Mouse (Mus musculus): ENCODE data around the gene Slit1.

Slit1 gene

DNA sequence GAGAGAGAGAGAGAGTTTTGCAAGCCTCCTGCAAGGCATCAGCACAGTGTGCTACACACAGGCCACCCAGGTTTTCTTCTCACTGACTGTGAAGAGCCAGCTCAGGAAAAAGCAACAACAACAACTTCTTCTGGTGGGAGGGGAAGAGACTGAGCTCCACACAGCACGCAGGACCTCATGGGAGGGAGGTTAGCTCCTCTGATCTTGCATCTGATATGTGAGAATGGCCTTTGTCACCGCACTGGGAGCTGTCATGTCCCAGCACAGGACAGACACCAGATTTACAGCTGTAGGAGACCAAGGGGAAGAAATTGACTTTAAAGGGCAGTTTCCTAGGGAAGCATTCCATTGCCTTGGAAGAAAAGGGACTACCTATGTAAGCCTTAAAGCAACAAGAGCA, 20.1 kb downstream of the Slit1 start:
- no peak for DNase-seq

DNA sequence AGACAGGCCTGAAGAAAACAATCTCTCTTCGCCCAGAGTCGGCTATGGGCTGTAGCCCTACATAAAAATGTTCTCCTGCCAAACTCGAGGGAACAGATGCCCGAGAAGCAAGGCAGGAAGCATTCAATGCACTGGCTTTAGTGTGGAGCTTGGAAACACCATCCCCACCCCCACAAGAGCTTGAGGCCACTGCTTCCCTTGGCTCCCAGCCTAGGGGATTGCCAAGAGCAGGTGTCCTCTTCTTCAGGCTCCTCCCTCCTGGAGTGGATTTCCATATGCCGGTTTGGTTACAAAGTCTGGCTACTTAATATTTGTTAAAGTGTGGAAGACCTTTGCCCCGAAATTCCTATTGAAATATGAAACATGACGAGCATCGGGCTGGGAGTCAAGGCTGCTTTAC, 24.0 kb downstream of the Slit1 start:
- no peak for DNase-seq

DNA sequence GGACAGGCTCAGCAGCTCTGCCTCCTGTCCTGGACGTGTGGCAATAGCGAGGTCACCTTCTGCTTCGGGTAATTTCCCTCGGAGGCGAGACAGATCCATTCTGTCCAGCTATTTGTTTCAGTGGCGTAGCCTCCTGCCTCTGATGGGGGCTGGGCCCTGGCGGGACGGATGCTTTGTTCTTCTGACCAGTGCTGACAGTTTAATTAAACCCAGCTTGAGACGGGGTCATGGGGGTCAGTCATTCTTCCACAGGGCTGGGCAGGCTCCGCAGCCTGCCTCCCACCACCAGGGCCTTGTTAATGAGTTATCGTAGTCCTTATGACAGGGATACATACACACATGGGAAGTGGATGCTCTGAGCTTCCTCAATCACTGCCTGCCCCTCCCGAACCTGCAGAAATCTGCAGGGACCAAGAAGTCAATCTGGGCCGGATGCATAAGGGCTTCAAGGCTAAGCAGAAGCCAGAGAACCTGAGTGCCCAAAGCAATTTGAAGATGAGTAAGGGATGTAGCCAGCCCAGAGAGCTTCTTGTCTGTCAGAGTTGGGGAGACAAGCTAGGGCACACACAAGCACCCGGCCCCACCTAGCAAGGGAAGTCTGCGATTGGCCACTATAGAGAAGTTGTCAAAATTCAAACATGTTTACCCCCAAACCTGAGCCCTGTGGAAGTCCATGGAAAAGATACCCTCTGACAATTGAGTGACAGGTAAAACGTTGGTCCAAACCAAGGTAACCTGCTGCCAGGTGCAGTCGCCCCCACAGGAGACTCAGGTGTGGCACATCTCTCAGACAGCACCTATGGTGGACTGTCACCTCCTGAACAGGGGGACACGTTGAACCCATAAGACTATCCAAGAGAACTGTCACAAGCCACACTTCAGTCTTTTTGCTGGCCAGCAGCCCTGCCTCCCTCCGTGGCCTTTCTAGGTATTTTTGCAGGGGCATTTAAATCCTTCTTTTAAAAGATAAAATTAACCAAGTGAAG, 26.9 kb downstream of the Slit1 start:
- DNase-seq = no peak

DNA sequence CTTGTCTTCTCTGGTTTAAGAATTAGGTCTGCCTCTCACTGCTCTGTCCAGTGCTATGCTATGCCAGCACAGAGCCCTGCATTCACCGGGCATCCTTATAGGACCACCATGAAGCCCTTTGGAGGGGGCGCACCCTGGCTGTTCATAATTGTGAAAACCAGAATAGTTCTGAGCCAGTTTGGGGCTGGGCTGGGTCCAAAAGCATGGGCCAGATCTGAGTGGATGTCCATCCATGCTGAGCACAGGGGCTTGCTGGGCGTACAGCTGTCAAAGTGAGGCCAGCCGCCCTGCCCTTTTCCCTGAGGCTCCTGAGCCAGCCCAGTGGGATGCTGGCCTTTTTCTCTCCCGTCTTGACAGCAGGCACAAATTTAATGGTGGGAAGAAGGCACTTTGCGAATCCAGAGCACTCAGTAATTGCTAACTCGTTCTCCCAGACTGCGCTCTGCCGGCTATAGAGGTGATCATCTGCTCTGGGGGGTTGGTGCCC, 29.0 kb downstream of the Slit1 start:
- no peak for DNase-seq

DNA sequence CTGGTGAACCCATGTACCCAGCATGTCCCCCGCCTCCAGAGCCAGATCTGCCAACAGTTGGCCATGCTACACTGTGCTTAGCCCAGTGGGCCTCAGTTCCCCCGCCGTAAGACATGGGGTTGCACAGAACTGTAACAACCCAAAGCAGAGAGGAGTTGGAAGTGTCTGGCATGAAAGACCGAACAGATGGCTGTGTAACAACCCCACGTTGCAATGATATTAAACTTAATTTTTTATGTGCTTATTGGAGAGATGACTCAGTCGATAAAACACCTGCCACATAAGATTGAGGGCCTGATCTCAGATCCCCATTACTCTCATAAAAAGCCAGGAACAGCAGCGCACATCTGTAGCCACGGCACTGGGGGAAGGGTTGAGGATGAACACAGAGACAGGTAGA, 30.6 kb downstream of the Slit1 start:
- no peak for DNase-seq

DNA sequence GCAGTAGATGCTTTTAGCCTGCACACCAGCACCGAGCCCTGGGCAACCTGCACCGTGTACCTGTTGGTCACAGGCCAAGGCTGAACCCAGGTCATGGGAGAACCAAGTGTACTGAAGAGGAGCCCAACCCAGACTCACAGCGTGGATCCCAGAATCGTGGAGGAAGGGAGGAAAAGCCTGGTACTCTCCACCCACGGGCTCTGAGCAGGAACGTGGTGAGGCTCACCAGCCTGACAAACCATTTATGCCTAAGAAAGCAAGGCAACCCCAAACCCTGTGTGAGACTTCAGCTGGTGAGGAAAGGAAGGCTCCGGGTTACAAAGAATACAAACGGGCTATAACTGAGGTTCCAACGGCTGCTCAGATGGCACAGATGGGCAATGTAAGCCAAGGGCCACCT, 31.8 kb downstream of the Slit1 start:
- no peak for DNase-seq

DNA sequence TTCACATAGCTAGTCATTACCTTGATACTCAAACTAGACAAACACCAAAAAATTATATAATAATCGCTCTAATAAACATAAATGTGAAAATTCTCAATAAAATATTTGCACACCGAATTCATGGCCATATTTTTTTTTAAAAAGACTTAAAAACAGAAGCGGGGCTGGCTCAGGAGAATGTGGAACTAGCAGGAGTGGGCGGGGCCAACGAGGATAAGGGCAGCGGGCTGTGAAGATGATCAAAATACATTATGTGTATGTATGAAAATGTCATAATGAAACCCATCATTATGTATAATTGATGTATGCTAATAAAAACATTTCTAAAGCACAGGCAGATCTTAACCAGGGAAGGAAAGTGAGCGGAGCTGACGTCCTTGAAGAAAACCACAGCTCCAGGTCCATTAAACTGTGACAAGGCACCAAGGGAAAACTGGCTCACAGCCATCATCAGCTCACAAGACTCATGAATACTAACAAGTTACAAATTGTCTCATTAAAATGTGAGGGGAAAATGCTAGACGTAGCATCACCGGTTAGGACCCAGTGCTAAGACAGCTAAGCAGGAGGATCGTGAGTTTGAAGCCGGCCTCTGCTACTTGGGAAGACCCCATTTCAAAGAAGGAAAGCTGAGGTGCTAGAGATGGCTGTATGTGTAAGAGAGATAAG, 33.8 kb downstream of the Slit1 start:
- DNase-seq = no peak

DNA sequence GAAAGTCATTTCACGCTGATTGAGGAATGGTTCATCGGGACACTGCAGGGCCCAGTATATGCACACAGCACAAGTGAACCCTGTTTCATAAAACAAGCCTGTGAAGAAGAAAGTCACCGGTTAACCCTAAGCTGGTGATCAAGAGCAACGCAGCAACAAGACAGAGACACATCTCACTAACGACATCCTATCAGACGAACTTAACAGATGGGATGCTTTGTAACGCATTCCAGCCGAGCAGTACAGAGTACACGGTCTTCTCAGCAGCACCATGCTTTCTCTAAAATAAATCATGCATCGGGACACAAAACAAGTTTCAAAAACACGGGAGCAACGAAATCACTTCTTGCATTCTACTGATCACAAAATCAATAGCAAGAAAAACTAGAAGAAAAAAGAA, 35.6 kb downstream of the Slit1 start:
- DNase-seq = no peak

DNA sequence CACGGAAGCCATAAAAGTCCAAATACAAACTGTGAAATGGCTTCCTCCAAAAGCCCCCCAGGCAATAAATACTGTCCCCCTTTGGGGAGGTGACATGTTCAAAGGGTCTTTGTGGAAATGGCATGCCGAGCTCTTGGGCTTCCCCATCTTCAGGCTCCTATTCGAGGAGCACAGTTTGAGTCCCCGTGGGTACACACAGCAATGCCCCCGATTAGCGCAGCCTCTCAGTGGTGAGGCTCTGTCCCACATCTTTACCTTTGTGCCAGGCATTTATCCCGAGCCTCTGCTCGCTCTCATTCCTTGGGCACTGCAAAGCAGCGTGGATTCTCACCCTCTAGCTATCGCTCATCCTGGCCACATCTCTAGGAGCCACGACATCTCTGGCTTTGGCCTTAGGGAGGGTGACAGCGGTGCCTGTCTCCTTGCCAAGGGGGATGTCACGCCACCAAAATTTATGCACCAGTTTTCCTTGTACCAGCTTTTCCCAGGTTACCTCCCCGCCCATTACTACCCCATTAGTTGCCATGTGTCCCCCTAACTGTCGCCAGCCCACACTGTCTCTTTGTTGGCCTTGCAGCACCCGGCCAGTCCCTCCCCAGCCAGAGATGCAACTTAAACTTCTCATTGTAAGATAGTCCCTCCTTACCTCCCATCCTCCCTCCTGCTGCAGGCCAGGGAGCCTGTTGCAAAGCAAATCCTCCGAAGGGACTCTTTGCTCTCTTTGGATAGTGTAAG, 37.2 kb downstream of the Slit1 start:
- no peak for DNase-seq

DNA sequence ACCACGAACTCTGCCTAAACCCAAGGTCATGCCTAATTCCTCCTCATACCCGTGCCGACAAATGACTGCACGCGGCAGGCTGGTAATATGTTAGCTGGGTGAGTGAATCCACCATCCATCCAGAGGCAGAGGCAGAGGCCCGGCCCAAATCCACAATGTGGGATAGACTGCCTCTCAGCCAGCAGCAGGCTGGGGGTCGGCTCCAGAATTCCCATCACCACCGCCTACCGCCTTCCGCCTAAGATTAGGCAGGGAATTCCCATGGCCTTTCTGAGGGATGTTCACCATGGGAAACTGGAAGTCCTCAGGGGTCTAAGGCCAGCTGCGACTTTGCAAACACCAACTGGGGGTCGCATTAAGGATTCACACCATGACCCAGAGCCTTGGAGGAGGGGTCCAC, 38.0 kb downstream of the Slit1 start:
- DNase-seq = no peak

DNA sequence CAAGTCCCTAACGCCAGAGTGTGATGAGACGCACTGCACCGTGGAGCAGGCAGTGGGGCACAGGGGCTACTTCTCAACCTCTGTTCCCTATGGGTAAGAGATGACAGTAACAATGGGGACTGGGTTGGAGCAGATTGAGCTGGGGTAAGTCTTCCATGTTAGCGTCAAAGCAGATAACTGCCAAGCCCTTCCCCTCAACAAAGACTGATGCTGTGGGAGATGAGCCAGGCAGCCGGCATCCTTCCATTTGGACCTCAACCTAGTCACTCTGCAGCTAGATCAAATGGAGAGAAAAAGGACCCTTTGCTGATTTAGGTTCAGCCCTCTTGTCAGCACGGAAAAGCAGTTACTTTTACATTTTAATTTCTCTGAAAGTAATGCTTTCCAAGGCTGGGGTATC, 40.8 kb downstream of the Slit1 start:
- DNase-seq = no peak

DNA sequence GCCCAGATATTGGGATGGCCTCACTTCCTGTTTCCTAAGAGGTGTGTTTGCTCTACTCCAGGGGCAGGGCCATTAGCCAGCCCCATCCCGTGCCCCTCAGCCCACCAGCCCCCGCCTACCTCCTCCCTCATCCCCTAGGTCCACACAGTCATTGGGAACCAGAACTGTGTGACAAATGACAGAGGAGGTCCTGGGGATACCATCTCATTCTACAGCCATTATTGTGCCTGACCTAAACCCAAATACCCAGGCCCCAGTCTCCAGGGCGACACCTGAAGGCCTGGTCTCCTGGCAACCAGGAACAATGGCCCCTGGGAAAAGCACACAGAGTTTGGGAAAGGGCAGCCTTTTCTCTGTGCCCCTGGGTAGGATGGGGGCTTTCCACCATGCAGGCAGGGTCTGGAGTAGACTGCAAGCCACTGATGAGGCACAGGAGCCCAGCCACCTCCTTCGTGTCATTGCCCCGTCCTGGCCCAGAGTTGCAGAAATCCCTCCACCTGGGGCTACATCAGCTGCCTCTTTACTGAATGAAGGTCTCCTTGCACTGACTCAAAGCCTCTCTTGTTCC, 44.5 kb downstream of the Slit1 start:
- no peak for DNase-seq

DNA sequence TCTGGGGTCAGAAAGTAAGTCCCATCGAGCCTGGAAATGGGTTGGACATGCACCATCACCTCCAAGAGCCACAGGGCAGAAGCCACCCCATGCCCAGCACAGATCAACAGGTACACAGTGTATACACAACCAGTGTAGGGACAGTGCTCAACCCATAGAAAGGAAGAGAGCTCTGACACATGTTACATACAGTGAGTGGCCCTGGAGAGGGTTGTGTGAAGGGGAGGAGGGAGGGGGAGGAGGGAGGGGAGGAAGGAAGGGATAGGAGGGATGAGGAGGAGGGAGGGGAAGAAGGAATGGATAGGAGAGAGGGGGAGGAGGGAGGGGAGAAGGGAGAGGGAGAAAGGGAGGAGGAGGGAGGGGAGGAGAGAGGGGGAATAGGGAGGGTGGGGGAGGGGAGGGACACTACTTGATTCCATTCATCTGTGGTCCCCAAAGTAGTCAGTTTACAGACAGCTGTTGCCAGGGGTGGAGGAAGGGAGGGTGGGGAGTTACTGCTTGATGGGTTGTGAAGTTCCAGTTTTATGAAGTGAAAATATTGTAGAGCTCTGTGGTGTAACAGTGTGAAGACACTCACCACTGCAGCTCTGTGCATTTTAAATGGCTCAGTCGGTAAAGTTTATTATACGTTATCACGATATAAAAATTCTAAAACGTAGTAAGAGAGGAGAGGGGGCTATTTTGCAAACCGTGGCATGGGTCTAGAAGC, 45.5 kb downstream of the Slit1 start:
- DNase-seq = no peak

DNA sequence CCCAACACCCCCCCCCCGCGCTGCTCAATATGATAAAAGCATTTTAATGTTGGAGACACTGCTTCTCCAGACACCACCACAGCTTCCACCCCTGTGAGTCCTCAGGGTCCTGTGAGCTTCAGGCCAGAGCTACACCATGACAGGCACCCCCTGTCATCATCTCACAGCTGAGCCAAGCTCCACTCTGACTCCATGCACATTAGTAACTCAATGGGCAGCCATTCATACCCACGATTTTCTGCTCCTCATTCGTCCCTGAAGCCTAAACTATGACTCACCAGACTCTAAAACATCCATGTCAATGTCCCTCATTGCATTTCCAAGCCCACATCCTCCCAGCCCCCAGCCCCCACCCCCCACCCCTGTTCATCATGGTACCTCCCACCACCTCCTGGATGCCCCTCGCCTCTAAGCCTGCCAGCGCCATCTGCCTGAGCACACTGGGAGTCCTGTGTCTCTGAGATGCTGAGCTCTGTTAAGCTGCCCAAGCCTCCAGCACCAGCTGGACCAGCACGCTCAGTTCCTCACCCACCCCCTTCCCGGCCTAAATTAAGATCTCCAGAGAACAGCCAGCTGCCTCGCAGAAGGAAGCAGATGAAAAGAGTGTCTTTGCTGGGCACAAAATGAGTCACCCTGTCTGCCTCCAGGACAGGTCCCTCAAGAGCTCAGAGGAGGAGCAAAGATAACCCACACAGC, 46.2 kb downstream of the Slit1 start:
- no peak for DNase-seq

DNA sequence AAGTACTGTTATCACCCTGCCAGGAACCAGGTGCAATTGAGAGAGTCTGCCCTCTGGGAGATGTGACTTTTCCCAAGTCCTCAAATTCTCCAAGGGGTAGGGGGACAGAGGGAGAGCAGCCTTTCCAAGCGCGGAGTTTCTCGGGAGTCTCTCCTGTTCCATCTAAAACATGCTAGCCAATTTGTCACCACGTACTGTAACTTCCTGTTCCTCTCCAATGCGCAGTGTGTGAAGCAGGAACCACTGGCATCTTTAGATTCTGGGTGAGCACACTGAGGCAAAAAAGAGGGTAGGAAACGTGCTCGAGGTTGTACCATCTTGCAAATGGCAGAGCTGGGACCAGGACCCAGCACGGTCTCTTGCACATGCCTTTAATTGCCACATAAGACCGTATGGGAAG, 47.0 kb downstream of the Slit1 start:
- no peak for DNase-seq

DNA sequence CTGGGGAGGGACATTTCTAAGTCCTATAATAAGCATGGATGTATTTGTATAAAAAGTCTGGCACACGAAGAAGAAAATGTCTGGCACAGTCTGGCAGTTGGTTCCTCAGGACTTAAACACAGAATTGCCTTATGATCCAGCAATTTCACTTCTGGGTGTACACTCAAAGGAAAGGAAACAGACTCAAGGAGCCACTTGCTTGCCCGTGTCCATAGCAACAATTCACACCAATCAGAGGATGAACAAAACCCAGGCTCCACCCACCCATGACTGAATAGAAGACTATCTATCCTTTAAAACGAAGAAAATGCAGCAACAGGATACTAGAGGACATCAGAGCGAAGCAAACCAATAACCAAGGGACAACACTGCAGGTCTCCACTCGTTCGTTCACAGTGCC, 48.4 kb downstream of the Slit1 start:
- no peak for DNase-seq

DNA sequence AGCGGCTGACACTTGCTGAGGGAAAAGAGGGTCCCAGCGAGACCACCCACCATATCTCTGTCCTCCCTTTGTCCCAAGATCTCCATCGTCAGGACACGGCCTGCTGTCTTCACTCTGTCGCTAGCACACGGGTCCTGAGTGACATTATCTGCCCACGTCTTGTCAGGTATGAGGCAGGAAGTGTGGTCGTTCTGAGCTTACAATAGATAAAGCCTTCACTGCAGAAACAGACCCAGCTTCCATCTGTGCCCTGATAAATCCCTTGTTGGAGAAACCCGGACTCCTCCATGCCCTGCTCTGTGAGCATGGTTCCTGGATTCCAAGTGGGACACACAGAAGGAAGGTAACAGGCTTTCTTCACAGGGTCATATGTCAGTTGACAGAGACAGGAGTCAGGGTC, 48.9 kb downstream of the Slit1 start:
- no peak for DNase-seq

DNA sequence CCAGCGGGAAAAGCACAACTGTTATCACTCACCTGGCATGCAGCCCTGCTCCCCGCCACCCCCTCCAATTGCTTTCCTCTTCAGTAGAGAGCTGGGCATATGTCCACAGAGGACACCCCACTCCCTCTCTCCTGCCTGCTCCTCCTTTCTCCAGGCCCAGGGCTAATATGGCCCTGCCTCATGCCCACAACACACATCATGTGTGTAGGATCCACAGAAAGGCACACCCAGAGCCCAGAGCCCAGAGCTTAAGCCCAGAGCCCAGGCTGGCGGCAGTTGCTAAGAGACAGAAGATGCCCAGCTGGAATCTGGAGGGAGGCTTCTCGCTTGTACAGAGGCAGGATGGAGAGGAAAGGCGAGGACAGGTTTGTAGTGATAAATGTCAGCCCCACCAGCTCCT, 49.7 kb downstream of the Slit1 start:
- no peak for DNase-seq

DNA sequence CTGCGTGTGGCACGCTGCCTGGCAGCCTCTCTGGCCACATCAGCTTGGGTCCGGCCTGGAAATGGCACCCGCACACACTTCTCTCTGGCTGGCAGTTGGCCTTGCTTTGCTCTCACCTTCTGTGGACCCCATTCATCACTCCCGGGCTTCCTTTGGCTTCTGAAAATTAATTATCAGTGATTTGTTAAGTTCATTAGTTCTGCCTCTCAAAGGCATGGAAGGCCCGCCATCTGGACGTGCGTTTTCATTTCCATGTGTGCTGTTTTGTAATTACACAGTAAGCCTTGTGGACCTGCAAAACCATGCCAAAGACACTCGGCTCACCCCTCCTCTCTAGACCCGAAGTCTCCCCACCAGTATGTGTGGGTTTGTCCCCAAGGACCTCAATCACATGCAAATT, 53.4 kb downstream of the Slit1 start:
- DNase-seq = no peak

DNA sequence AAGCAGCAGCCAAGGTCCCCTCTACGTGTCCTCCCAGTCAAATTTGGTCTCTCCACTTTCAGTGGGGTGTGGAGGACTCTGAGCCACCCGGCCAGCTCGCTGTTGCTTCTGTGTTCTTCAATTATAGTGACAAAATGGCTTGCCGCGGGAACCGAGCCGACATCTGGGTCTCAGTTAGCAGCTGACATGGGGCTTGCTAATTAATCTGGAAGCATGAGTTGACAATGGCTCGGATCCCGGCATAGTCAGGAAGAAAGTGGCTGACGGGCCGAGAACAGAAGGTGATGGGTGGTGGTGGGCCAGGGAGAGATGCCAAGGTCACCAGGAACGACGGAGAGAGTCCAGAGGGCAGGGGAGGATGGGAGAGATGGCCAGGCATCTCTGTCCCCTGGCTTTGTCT, 55.2 kb downstream of the Slit1 start:
- no peak for DNase-seq

DNA sequence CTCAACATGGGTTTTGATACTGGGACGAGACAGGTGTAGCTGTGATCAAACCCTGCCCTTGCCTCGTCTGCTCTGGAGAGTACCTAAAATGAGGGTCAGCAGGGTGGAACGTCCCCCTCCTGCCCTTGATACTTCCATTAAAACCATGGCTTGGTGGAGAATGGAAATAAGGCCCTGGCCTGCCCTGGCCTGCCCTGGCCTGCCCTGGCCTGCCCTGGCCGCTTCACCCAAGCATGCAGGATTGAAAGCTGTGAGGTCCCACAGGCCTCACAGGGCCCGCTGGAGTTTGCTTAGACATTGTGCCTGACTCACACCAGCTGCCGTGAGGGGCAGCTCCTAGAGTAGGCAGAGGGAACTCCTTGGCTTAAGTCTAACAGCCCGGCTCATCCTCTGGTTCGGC, 55.6 kb downstream of the Slit1 start:
- no peak for DNase-seq

DNA sequence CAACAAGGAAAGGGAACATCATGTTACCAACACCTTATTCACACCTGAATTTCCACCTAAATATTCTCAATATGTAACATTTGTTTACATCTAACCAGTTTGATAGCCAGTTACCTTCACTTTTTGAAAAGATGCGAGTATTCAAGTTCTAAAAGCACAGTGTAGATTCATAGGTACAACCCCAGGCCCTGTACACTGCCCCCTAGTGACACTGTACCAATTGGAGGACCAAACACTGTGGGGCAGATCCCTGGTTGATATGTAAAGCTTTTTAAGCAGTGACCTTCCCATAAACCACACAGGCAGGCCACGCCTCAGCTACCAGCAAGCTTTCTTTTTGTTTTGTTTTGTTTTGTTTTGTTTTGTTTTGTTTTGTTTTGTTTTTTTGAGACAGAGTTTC, 57.3 kb downstream of the Slit1 start:
- no peak for DNase-seq
